Mouse (Mus musculus): ENCODE measurements around the gene Lrriq3. TPM values are rescaled to one million over a fixed set of nuclear protein-coding genes. Genes with fewer than 3 reads are reported as not detected.

The Lrriq3 gene
- total RNA-seq, 1 experiment: 0.45 TPM

- in situ Hi-C loops (cut with MboI; ENCODE audit: low sequenced_read_pairs in 2 of 2, unreplicated experiment in 2 of 2): no loop called here
- H3K9ac ChIP-seq (ENCODE audit: insufficient read depth, low read depth, low read length, poor library complexity, severe bottlenecking): no peak overlapping the region
- no peak for DNase-seq (ENCODE audit: low read depth, low spot score)
- TF ChIP-seq ZNF384 (IDR thresholded peaks at IDR 0.05; ENCODE audit: low read depth, low read length) (no peak), HCFC1 (IDR thresholded peaks at IDR 0.05; ENCODE audit: borderline replicate concordance, insufficient read depth, low read length) (no peak), CHD2 (IDR thresholded peaks at IDR 0.05; ENCODE audit: low read depth, low read length) (no peak), MAFK (IDR thresholded peaks at IDR 0.05; ENCODE audit: insufficient read depth, low read depth, low read length) (no peak), ZC3H11A (IDR thresholded peaks at IDR 0.05; ENCODE audit: borderline replicate concordance, low read depth, low read length) (no peak)
- no peaks in the 10 kb centered on the region for H3K9me3 ChIP-seq (ENCODE audit: control insufficient read depth, insufficient read depth, low read depth, low read length)
- H3K36me3 ChIP-seq (ENCODE audit: control insufficient read depth, insufficient read depth, low read length, poor library complexity, severe bottlenecking): no peaks in the 10 kb centered on the region
- no peaks in the 10 kb centered on the region for H3K4me1 ChIP-seq (ENCODE audit: control insufficient read depth in 2 of 2, insufficient read depth in 2 of 2, low read length in 2 of 2, poor library complexity in 1 of 2)
- H3K4me3 ChIP-seq (ENCODE audit: insufficient read depth in 1 of 2, low read depth in 1 of 2, low read length in 2 of 2, poor library complexity in 1 of 2, severe bottlenecking in 1 of 2): no peak overlapping the region
- no peak overlapping the region for H3K27ac ChIP-seq (ENCODE audit: insufficient read depth, low read depth, low read length, poor library complexity, severe bottlenecking)
These were observed 36.6 kb upstream of the Lrriq3 start for GRCm38 (mm10) chr3:155056606-155057005.

GRCm38 (mm10) chr3:155057566-155057965 is 35.7 kb upstream of the Lrriq3 start:
- Histone ChIP-seq H3K9me3 (ENCODE audit: control insufficient read depth, insufficient read depth, low read depth, low read length) (no peaks in the 10 kb centered on the region), H3K27ac (ENCODE audit: insufficient read depth, low read depth, low read length, poor library complexity, severe bottlenecking) (no peak overlapping the region), H3K4me3 (ENCODE audit: insufficient read depth in 1 of 2, low read depth in 1 of 2, low read length in 2 of 2, poor library complexity in 1 of 2, severe bottlenecking in 1 of 2) (no peak overlapping the region), H3K9ac (ENCODE audit: insufficient read depth, low read depth, low read length, poor library complexity, severe bottlenecking) (no peak overlapping the region), H3K36me3 (ENCODE audit: control insufficient read depth, insufficient read depth, low read length, poor library complexity, severe bottlenecking) (no peaks in the 10 kb centered on the region), H3K4me1 (ENCODE audit: control insufficient read depth in 2 of 2, insufficient read depth in 2 of 2, low read length in 2 of 2, poor library complexity in 1 of 2) (no peaks in the 10 kb centered on the region)
- DNase-seq (ENCODE audit: low read depth, low spot score): no peak
- in situ Hi-C loops (cut with MboI; ENCODE audit: low sequenced_read_pairs in 2 of 2, unreplicated experiment in 2 of 2): no loop called here
- no peak for TF ChIP-seq CHD2 (IDR thresholded peaks at IDR 0.05; ENCODE audit: low read depth, low read length)
- TF ChIP-seq ZC3H11A (IDR thresholded peaks at IDR 0.05; ENCODE audit: borderline replicate concordance, low read depth, low read length): no peak
- no peak for TF ChIP-seq MAFK (IDR thresholded peaks at IDR 0.05; ENCODE audit: insufficient read depth, low read depth, low read length)
- TF ChIP-seq ZNF384 (IDR thresholded peaks at IDR 0.05; ENCODE audit: low read depth, low read length): no peak
- TF ChIP-seq HCFC1 (IDR thresholded peaks at IDR 0.05; ENCODE audit: borderline replicate concordance, insufficient read depth, low read length): no peak

GRCm38 (mm10) chr3:155058800-155059448 is 34.3 kb upstream of the Lrriq3 start:
- TF ChIP-seq ZC3H11A (IDR thresholded peaks at IDR 0.05; ENCODE audit: borderline replicate concordance, low read depth, low read length) (no peak), MAFK (IDR thresholded peaks at IDR 0.05; ENCODE audit: insufficient read depth, low read depth, low read length) (no peak), ZNF384 (IDR thresholded peaks at IDR 0.05; ENCODE audit: low read depth, low read length) (no peak), CHD2 (IDR thresholded peaks at IDR 0.05; ENCODE audit: low read depth, low read length) (no peak)
- no peaks in the 10 kb centered on the region for H3K36me3 ChIP-seq (ENCODE audit: control insufficient read depth, insufficient read depth, low read length, poor library complexity, severe bottlenecking)
- H3K9me3 ChIP-seq (ENCODE audit: control insufficient read depth, insufficient read depth, low read depth, low read length): no peaks in the 10 kb centered on the region
- H3K4me3 ChIP-seq (ENCODE audit: insufficient read depth in 1 of 2, low read depth in 1 of 2, low read length in 2 of 2, poor library complexity in 1 of 2, severe bottlenecking in 1 of 2): no peak overlapping the region
- in situ Hi-C loops (cut with MboI; ENCODE audit: low sequenced_read_pairs in 2 of 2, unreplicated experiment in 2 of 2): no loop called here
- H3K4me1 ChIP-seq (ENCODE audit: control insufficient read depth in 2 of 2, insufficient read depth in 2 of 2, low read length in 2 of 2, poor library complexity in 1 of 2): no peaks in the 10 kb centered on the region
- no peak overlapping the region for H3K27ac ChIP-seq (ENCODE audit: insufficient read depth, low read depth, low read length, poor library complexity, severe bottlenecking)
- no peak for DNase-seq (ENCODE audit: low read depth, low spot score)
- H3K9ac ChIP-seq (ENCODE audit: insufficient read depth, low read depth, low read length, poor library complexity, severe bottlenecking): no peak overlapping the region

- Histone ChIP-seq H3K27ac (ENCODE audit: insufficient read depth, low read depth, low read length, poor library complexity, severe bottlenecking) (no peak overlapping the region), H3K9ac (ENCODE audit: insufficient read depth, low read depth, low read length, poor library complexity, severe bottlenecking) (no peak overlapping the region), H3K36me3 (ENCODE audit: control insufficient read depth, insufficient read depth, low read length, poor library complexity, severe bottlenecking) (no peaks in the 10 kb centered on the region), H3K4me1 (ENCODE audit: control insufficient read depth in 2 of 2, insufficient read depth in 2 of 2, low read length in 2 of 2, poor library complexity in 1 of 2) (no peaks in the 10 kb centered on the region), H3K4me3 (ENCODE audit: insufficient read depth in 1 of 2, low read depth in 1 of 2, low read length in 2 of 2, poor library complexity in 1 of 2, severe bottlenecking in 1 of 2) (no peak overlapping the region), H3K9me3 (ENCODE audit: control insufficient read depth, insufficient read depth, low read depth, low read length) (no peaks in the 10 kb centered on the region)
- DNase-seq (ENCODE audit: low read depth, low spot score): no peak
- in situ Hi-C loops (cut with MboI; ENCODE audit: low sequenced_read_pairs in 2 of 2, unreplicated experiment in 2 of 2): no loop called here
- no peak for TF ChIP-seq HCFC1 (IDR thresholded peaks at IDR 0.05; ENCODE audit: borderline replicate concordance, insufficient read depth, low read length)
- no peak for TF ChIP-seq ZNF384 (IDR thresholded peaks at IDR 0.05; ENCODE audit: low read depth, low read length)
- no peak for TF ChIP-seq MAFK (IDR thresholded peaks at IDR 0.05; ENCODE audit: insufficient read depth, low read depth, low read length)
- no peak for TF ChIP-seq ZC3H11A (IDR thresholded peaks at IDR 0.05; ENCODE audit: borderline replicate concordance, low read depth, low read length)
- no peak for TF ChIP-seq CHD2 (IDR thresholded peaks at IDR 0.05; ENCODE audit: low read depth, low read length)
These were observed 33.8 kb upstream of the Lrriq3 start for GRCm38 (mm10) chr3:155059449-155059822.

GRCm38 (mm10) chr3:155077908-155078307 is 15.3 kb upstream of the Lrriq3 start:
- Histone ChIP-seq H3K27ac (ENCODE audit: insufficient read depth, low read depth, low read length, poor library complexity, severe bottlenecking) (no peak overlapping the region), H3K4me1 (ENCODE audit: control insufficient read depth in 2 of 2, insufficient read depth in 2 of 2, low read length in 2 of 2, poor library complexity in 1 of 2) (no peaks in the 10 kb centered on the region), H3K4me3 (ENCODE audit: insufficient read depth in 1 of 2, low read depth in 1 of 2, low read length in 2 of 2, poor library complexity in 1 of 2, severe bottlenecking in 1 of 2) (no peak overlapping the region), H3K9me3 (ENCODE audit: control insufficient read depth, insufficient read depth, low read depth, low read length) (no peaks in the 10 kb centered on the region), H3K9ac (ENCODE audit: insufficient read depth, low read depth, low read length, poor library complexity, severe bottlenecking) (no peak overlapping the region), H3K36me3 (ENCODE audit: control insufficient read depth, insufficient read depth, low read length, poor library complexity, severe bottlenecking) (no peaks in the 10 kb centered on the region)
- DNase-seq (ENCODE audit: low read depth, low spot score): no peak
- in situ Hi-C loops (cut with MboI; ENCODE audit: low sequenced_read_pairs in 2 of 2, unreplicated experiment in 2 of 2): no loop called here
- TF ChIP-seq CHD2 (IDR thresholded peaks at IDR 0.05; ENCODE audit: low read depth, low read length) (no peak), ZC3H11A (IDR thresholded peaks at IDR 0.05; ENCODE audit: borderline replicate concordance, low read depth, low read length) (no peak), HCFC1 (IDR thresholded peaks at IDR 0.05; ENCODE audit: borderline replicate concordance, insufficient read depth, low read length) (no peak), MAFK (IDR thresholded peaks at IDR 0.05; ENCODE audit: insufficient read depth, low read depth, low read length) (no peak), ZNF384 (IDR thresholded peaks at IDR 0.05; ENCODE audit: low read depth, low read length) (no peak)
